Mouse (Mus musculus) limb, embryonic 14.5 days (tissue): ENCODE results near the gene Itga9. TPM values are rescaled to one million over a fixed set of nuclear protein-coding genes. Genes with fewer than 3 reads are reported as not detected.

Experiments used
- ATAC-seq: fragments of 200-750 bp; cut with Nextera tagmentation; 2 replicates; pipeline ENCODE4 v1.8.0; 2017; ENCODE audit warnings: low read depth, moderate number of reproducible peaks, moderate TSS enrichment; ENCODE audit not compliant: low FRiP score
- DNase-seq: peaks from one replicate; pipeline ENCODE4 v3.0.0-alpha.2; 2015; ENCODE audit warnings: low spot score
- H3K27ac ChIP-seq: fragments of 300-500 bp; sonication (generic); replicated peaks from 2 replicates; pipeline ENCODE4 v1.5.1; 2014; ENCODE audit warnings: low read depth, mild to moderate bottlenecking, low read length, moderate library complexity, mixed read lengths
- H3K27me3 ChIP-seq: fragments of 300-500 bp; sonication (generic); 2 replicates; pipeline ENCODE4 v1.6.1; 2014; ENCODE audit warnings: low read length, mixed read lengths; ENCODE audit not compliant: control insufficient read depth, insufficient read depth
- H3K36me3 ChIP-seq: fragments of 300-500 bp; sonication (generic); 2 replicates; pipeline ENCODE4 v1.6.1; 2014; ENCODE audit warnings: mild to moderate bottlenecking, low read length, moderate library complexity, mixed read lengths; ENCODE audit not compliant: control insufficient read depth, insufficient read depth
- H3K4me1 ChIP-seq: fragments of 300-500 bp; sonication (generic); 2 replicates; pipeline ENCODE4 v1.6.1; 2014; ENCODE audit warnings: antibody characterized with exemption, low read length, mixed read lengths; ENCODE audit not compliant: control insufficient read depth, insufficient read depth
- H3K4me2 ChIP-seq: fragments of 300-500 bp; sonication (generic); replicated peaks from 2 replicates; pipeline ENCODE4 v1.6.1; 2014; ENCODE audit warnings: low read depth, mild to moderate bottlenecking, low read length, moderate library complexity; ENCODE audit not compliant: severe bottlenecking
- H3K4me3 ChIP-seq: fragments of 300-500 bp; sonication (generic); replicated peaks from 2 replicates; pipeline ENCODE4 v1.5.1; 2014; ENCODE audit warnings: low read length
- H3K9ac ChIP-seq: fragments of 300-500 bp; sonication (generic); 2 replicates; pipeline ENCODE4 v1.6.1; 2014; ENCODE audit warnings: mild to moderate bottlenecking, low read depth, low read length, moderate library complexity; ENCODE audit not compliant: severe bottlenecking
- H3K9me3 ChIP-seq: fragments of 300-500 bp; sonication (generic); 2 replicates; pipeline ENCODE4 v1.6.1; 2016; ENCODE audit warnings: low read length; ENCODE audit not compliant: control insufficient read depth
- POLR2A ChIP-seq: fragments of 200-500 bp; IDR thresholded peaks from 2 replicates; pipeline ENCODE4 v1.8.0; 2012; ENCODE audit warnings: inconsistent platforms, mild to moderate bottlenecking, moderate library complexity, borderline replicate concordance; ENCODE audit not compliant: insufficient read depth, insufficient read length; ENCODE audit errors: extremely low read depth
- WGBS: fragments of 180-500 bp; shearing (Covaris S2); extraction: QIAGEN DNeasy Blood & Tissue Kit; methylation state at CpG from one replicate; pipeline ENCODE4 v1.1.7; 2014; 5-methylcytosine and 5-hydroxymethylcytosine counted together
- polyA plus RNA-seq, 2 experiments: library from polyadenylated mRNA; depleted of rRNA in 1 of 2; stranded (reverse) in 1 of 2; unstranded in 1 of 2; fragments of >200 nt; fragmentation: Nextera tagmentation in 1 of 2; extraction: Ambion mirVana in 1 of 2; gene quantifications; 2 replicates each; pipeline versions ENCODE4 v1.2.1 to v1.2.3; 2012 to 2014

Gene Itga9
- polyA plus RNA-seq, 2 experiments: 10.0 to 19.7 TPM

- 68% methylated on average over 9 of the region's 9 CpGs for WGBS
- no peaks in the 10 kb centered on the region for H3K36me3 ChIP-seq
- no peak overlapping the region for H3K4me3 ChIP-seq
- no peak for ATAC-seq
- H3K9ac ChIP-seq: no peak overlapping the region
- no peak for DNase-seq
- H3K27ac ChIP-seq: no peak overlapping the region
- TF ChIP-seq POLR2A: no peak
- H3K4me2 ChIP-seq: no peak overlapping the region
- H3K27me3 ChIP-seq: no peaks in the 10 kb centered on the region
- H3K9me3 ChIP-seq: no peaks in the 10 kb centered on the region
- peaks cover 29% of the 10 kb centered on the region for H3K4me1 ChIP-seq
Measured at GRCm38 (mm10) chr9:118725128-118725527, 118.6 kb downstream of the Itga9 start.

GRCm38 (mm10) chr9:118726550-118726949 lies 120.1 kb downstream of the Itga9 start:
- Histone ChIP-seq H3K4me2 (no peak overlapping the region), H3K9ac (no peak overlapping the region), H3K4me3 (no peak overlapping the region), H3K4me1 (peaks cover 43% of the 10 kb centered on the region), H3K27ac (no peak overlapping the region), H3K9me3 (no peaks in the 10 kb centered on the region), H3K36me3 (no peaks in the 10 kb centered on the region), H3K27me3 (no peaks in the 10 kb centered on the region)
- 91% methylated on average over 4 of the region's 4 CpGs for WGBS
- ATAC-seq (no peak), DNase-seq (no peak)
- no peak for TF ChIP-seq POLR2A

GRCm38 (mm10) chr9:118728296-118728695 lies 121.8 kb downstream of the Itga9 start:
- Histone ChIP-seq H3K27me3 (no peaks in the 10 kb centered on the region), H3K36me3 (no peaks in the 10 kb centered on the region), H3K4me1 (peaks cover 44% of the 10 kb centered on the region), H3K9me3 (no peaks in the 10 kb centered on the region), H3K4me2 (no peak overlapping the region), H3K27ac (no peak overlapping the region), H3K9ac (no peak overlapping the region), H3K4me3 (no peak overlapping the region)
- ATAC-seq (no peak), DNase-seq (no peak)
- TF ChIP-seq POLR2A: no peak
- 86% methylated on average over 6 of the region's 6 CpGs for WGBS

GRCm38 (mm10) chr9:118728987-118729386 lies 122.5 kb downstream of the Itga9 start:
- Histone ChIP-seq H3K27me3 (no peaks in the 10 kb centered on the region), H3K9me3 (no peaks in the 10 kb centered on the region), H3K4me2 (no peak overlapping the region), H3K9ac (no peak overlapping the region), H3K36me3 (no peaks in the 10 kb centered on the region), H3K4me1 (peaks cover 44% of the 10 kb centered on the region), H3K4me3 (no peak overlapping the region), H3K27ac (no peak overlapping the region)
- no peak for ATAC-seq
- DNase-seq: no peak
- TF ChIP-seq POLR2A: no peak
- WGBS: 57% methylated on average over 5 of the region's 5 CpGs

- H3K4me2 ChIP-seq: no peak overlapping the region
- H3K4me3 ChIP-seq: no peak overlapping the region
- H3K9me3 ChIP-seq: no peaks in the 10 kb centered on the region
- DNase-seq (no peak), ATAC-seq (peak; percentile 64; the same call in 1 of the 2 replicates)
- H3K36me3 ChIP-seq: no peaks in the 10 kb centered on the region
- no peak overlapping the region for H3K9ac ChIP-seq
- WGBS: 43% methylated on average over 8 of the region's 8 CpGs
- peaks cover 41% of the 10 kb centered on the region for H3K4me1 ChIP-seq
- no peak for TF ChIP-seq POLR2A
- peak overlapping the region; percentile 41; the same call in 1 of the 2 replicates for H3K27ac ChIP-seq
- H3K27me3 ChIP-seq: no peaks in the 10 kb centered on the region
Measured at GRCm38 (mm10) chr9:118730172-118730571, 123.7 kb downstream of the Itga9 start.

GRCm38 (mm10) chr9:118730871-118731390 lies 124.4 kb downstream of the Itga9 start:
- ATAC-seq: 0 out of 2 replicates have a peak, but pooled peaks have one; percentile 14
- Histone ChIP-seq H3K4me2 (no peak overlapping the region), H3K9ac (no peak overlapping the region), H3K27ac (peak overlapping the region; percentile 65), H3K9me3 (no peaks in the 10 kb centered on the region), H3K27me3 (no peaks in the 10 kb centered on the region), H3K36me3 (no peaks in the 10 kb centered on the region), H3K4me1 (peaks cover 41% of the 10 kb centered on the region), H3K4me3 (no peak overlapping the region)
- DNase-seq: no peak
- no peak for TF ChIP-seq POLR2A
- WGBS: 32% methylated on average over 5 of the region's 5 CpGs
